Mouse (Mus musculus): ENCODE measurements around the gene Jpt2. TPM values are rescaled to one million over a fixed set of nuclear protein-coding genes. Genes with fewer than 3 reads are reported as not detected.
"Not testable (repeated sequence)": the region's sequence is repeated elsewhere in the genome, so short reads cannot be mapped to it uniquely, and the experiment has no call there.

The Jpt2 gene
- total RNA-seq (2014; fragmentation: Nextera tagmentation) (74.2 and 79.1 TPM in 2 replicates), total RNA-seq (2017) (77.8 and 78.2 TPM in 2 replicates)

GRCm38 (mm10) chr17:24960135-24960851 lies at the start of gene Jpt2:
Gene Jpt2 (minus strand): TSS chr17:24960689.
- ATAC-seq (replicated peaks; ENCODE audit: low FRiP score, low TSS enrichment, poor library complexity, severe bottlenecking), result peak; percentile 98

DNA sequence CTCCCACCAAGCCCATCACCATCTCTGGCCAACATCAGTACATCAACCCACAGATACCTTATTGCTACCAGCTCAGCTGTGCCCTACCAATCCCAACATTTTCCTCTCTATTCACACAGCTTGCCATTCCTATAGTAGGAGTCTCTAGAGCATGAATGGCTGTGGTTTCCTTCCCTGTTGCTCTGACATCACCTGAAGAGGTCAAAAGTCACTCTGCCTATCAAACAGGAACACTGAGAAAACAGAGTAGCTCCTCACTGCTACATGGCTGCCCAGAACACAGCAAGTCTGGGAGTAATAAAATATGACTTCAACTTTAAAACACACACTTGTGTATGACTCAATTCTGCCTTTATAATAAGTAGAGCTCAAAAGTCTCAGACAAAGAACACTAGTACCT lies 47.0 kb upstream of the Jpt2 start:
- ATAC-seq (replicated peaks; ENCODE audit: low FRiP score, low TSS enrichment, poor library complexity, severe bottlenecking), result no peak

DNA sequence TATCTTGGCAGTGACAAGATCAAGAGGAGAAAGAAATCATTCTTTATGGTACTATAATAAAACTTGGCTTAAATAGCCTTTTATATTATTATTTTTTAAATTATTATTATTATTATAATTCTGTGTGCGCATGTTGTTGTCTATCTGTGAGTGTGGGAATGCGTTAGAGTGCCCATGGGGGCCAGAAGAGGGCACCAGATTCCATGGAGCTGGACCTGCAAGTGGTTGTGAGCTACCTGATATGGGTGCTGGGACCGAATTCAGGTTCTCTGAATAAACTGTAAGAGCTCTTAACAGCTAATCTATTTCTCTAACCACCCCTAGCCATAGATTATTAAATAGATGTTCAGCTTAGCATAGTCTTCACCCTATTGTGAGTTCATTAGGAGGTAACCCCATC lies 44.6 kb upstream of the Jpt2 start:
- no peak for ATAC-seq (replicated peaks; ENCODE audit: low FRiP score, low TSS enrichment, poor library complexity, severe bottlenecking)

DNA sequence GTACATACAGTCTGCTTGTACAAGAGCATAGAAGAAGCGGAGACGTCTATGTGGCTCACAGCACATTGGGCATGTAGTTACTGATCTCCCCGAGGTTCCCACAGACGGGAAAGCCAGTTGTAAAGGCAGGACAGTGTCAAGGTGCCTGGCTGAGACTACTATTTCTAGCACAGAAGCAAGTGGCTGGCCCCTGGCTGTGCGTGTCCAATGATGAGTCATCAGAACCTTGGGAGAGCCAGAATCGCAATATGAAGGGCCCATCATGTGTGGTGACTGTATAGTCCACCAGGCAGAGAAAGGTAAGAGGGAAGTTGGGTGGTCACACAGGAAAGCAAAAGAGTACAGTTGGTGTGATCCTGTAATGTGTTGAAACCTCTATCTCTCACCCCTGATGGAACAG lies 34.2 kb upstream of the Jpt2 start:
- 0 out of 2 replicates have a peak, but pooled peaks have one; percentile 22 for ATAC-seq (replicated peaks; ENCODE audit: low FRiP score, low TSS enrichment, poor library complexity, severe bottlenecking)

- no peak for ATAC-seq (replicated peaks; ENCODE audit: low FRiP score, low TSS enrichment, poor library complexity, severe bottlenecking)
Observed at GRCm38 (mm10) chr17:24987221-24987620, 26.7 kb upstream of the Jpt2 start.

GRCm38 (mm10) chr17:24960852-24961715 lies 595 bp upstream of the Jpt2 start:
- peak; percentile 13 for ATAC-seq (replicated peaks; ENCODE audit: low FRiP score, low TSS enrichment, poor library complexity, severe bottlenecking)

GRCm38 (mm10) chr17:24959371-24959770 lies 1.1 kb downstream of the Jpt2 start:
- no peak for ATAC-seq (replicated peaks; ENCODE audit: low FRiP score, low TSS enrichment, poor library complexity, severe bottlenecking)

DNA sequence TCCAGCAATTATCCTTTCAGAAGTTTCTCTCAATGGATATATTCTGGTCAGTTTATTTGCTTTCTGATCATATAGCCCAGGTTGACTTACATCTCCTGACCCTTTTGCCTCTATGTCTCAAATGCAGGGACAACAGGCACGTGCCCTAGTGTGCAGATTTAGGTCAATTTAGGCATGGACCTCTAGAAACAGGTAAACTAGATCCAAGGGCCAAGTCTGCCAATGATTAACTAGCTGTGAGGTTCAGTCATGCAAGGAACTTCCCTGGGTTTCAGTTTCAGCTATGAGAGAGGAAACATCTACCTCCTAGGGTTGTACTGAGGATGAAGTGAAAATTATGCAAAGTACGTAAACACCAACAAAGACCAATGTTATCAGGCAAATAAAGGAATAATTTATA lies 7.2 kb downstream of the Jpt2 start:
- no peak for ATAC-seq (replicated peaks; ENCODE audit: low FRiP score, low TSS enrichment, poor library complexity, severe bottlenecking)

DNA sequence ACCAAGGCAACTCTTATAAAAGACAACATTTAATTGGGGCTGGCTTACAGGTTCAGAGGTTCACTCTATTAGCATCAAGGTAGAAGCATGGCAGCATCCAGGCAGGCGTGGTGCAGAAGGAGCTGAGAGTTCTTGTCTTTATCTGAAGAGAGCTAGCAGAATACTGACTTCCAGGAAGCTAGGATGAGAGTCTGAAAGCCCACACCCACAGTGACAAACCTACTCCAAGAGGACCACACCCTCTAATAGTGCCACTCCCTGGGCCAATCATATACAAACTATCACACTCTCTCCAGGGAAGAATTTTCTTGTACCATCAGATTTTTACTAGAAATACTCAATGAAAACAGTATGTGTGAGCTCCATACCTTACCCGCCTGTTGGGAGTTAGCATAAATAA lies 9.8 kb downstream of the Jpt2 start:
- no peak for ATAC-seq (replicated peaks; ENCODE audit: low FRiP score, low TSS enrichment, poor library complexity, severe bottlenecking)

GRCm38 (mm10) chr17:24948204-24948603 lies 12.3 kb downstream of the Jpt2 start:
- no peak for ATAC-seq (replicated peaks; ENCODE audit: low FRiP score, low TSS enrichment, poor library complexity, severe bottlenecking)

DNA sequence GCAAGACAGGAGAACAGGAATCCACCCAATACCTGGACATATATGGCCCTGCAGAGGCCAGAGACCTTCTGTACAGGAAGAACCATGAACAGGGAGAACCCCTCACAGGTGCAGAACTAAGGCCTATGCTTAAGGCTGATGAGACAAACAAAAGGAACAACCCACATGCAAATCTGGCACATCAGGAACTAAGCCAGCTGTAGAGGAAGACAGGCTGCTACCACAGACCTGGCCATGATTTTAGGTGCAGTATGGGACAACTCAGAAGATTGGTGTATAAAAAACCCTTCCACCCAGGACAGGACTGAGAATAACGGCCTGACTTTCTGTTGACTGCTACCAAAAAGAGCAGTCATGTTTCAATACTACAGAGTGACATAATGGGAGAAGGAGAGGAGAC lies 16.9 kb downstream of the Jpt2 start:
- not testable (repeated sequence) for ATAC-seq (replicated peaks; ENCODE audit: low FRiP score, low TSS enrichment, poor library complexity, severe bottlenecking)

GRCm38 (mm10) chr17:24943036-24943435 lies 17.5 kb downstream of the Jpt2 start:
- no peak for ATAC-seq (replicated peaks; ENCODE audit: low FRiP score, low TSS enrichment, poor library complexity, severe bottlenecking)

DNA sequence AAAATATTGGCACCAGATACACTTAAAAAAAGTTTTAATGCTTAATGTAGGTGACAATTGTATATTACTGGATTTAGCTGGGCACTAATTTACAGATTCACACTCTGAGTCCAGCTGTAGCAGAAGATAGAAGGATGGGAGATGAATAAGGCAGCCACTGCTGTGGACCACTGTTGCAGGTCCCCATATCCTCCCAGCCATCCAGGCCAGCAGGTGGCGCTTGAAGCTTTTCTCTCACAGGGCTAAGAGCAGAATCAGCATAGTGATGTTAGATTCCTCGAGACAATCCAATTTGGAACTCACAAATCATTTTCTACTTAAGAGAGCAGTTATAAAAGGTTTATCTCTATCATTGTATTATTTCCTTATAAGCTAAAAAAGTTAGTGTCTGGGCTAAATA lies 18.0 kb downstream of the Jpt2 start:
- peak; percentile 87 for ATAC-seq (replicated peaks; ENCODE audit: low FRiP score, low TSS enrichment, poor library complexity, severe bottlenecking)

GRCm38 (mm10) chr17:24937266-24937665 lies 23.2 kb downstream of the Jpt2 start:
- ATAC-seq (replicated peaks; ENCODE audit: low FRiP score, low TSS enrichment, poor library complexity, severe bottlenecking), result no peak

DNA sequence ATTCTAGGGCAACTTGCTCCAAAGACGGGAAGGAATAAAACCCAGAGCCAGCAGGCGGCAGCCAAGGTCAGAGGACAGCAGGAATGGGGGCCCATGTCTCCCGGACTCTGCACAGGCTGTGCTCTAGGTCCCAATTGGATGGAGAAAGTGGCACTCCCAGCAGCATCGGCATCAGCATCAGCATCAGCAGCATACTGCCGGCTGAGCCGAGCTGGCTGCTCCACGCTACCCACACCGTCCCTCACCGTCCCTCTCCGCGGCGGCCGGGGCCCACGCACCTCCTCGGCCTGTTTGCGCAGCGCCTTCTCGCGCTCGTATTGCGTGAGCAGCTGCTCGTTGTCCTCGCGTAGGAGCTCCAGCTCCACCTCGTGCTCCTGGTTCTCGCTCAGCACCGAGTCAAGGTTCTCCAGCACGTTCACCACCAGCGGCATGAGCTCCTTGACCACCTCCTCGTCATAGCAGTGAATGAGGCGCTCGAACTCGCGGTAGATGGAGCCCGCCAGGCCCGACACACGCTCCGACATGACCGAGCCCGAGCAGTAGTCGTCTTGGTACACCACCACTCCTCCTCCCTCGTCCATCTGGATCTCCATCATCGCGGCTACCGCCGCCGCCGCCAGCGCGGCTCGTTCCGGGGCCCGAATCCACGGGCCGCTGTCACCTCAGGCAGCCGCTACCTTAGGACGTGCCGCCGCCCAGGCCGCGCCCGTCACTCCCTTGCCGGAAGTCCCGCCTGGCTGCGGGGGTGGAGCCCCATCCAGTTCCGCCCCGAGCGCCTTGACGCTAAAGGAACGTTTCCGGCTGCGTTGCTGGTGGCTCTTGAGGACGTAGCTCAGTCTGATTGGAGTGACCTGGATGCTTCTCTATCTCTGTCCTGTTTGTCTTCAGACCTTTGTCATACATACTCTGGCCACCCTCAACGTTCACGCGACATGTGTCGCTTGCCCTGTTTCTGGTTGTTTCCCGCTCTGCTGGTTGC lies 23.9 kb downstream of the Jpt2 start, which contains the start of gene Mapk8ip3:
Gene Mapk8ip3 (minus strand): TSS at position 719 of the 979 bp plus-strand sequence.
- ATAC-seq (replicated peaks; ENCODE audit: low FRiP score, low TSS enrichment, poor library complexity, severe bottlenecking), result peak; percentile 95

DNA sequence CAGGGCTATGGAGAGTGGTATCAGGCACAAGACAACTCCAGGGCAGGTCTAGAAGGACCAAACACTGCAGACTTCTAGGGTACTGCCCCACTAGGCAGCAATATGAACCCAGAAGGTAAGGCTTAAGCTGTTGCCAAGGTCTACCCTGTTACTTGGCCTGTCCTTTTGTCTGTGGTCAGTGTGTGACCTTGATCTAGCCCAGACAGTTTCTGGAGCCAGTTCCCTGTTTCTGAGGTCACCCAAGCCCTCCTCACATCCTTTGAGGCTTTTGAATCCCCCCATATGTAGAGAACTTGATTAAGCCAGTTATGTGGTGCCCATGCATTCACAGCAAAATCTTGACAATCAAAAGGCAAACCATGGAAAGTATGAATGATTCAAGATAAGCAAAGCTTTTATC lies 24.8 kb downstream of the Jpt2 start:
- ATAC-seq (replicated peaks; ENCODE audit: low FRiP score, low TSS enrichment, poor library complexity, severe bottlenecking), result no peak

DNA sequence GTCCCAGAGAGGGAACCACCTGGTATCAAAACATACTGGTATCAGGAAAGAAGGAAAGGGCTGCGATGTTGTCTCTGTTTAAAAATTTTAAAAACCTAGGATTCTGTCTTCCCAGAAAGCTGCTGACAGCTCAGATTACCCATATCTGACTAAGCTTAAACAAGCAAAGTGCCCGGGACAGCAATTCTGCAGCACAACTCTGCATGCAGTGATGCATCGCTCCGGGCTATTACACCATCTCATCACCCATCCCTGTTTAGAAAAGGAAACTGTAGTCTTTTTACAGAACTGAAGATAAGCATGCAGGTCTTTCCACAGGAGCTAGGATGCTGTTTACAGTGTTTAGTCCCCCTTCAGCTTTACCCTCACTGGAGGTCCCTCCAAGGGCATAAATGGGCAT lies 25.6 kb downstream of the Jpt2 start:
- no peak for ATAC-seq (replicated peaks; ENCODE audit: low FRiP score, low TSS enrichment, poor library complexity, severe bottlenecking)

DNA sequence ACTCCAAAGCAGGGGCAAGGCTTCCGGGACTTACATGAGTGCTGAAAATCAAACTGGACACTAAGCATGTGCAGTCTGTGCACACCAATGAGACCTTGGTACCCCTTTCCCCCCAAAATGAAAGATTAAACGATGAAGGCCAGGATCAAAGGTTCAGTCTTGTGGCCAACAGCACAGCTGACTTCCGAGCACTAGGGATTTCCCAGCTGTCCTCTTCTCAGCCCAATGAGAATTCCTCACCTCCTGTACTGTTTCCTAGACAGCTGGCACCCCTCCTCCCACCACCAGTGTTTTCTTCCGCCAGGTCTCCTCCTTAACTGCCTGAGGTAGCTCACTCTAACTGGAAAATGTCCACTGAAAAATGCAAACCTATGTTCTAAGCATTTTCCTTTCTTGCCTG lies 27.3 kb downstream of the Jpt2 start:
- ATAC-seq (replicated peaks; ENCODE audit: low FRiP score, low TSS enrichment, poor library complexity, severe bottlenecking), result no peak

GRCm38 (mm10) chr17:24932431-24932830 lies 28.1 kb downstream of the Jpt2 start:
- no peak for ATAC-seq (replicated peaks; ENCODE audit: low FRiP score, low TSS enrichment, poor library complexity, severe bottlenecking)

Data from megakaryocyte-erythroid progenitor cell, adult 5-6 weeks (primary cell).